Mouse (Mus musculus): Measurements from ENCODE around the gene Tial1.

Gene Tial1

DNA sequence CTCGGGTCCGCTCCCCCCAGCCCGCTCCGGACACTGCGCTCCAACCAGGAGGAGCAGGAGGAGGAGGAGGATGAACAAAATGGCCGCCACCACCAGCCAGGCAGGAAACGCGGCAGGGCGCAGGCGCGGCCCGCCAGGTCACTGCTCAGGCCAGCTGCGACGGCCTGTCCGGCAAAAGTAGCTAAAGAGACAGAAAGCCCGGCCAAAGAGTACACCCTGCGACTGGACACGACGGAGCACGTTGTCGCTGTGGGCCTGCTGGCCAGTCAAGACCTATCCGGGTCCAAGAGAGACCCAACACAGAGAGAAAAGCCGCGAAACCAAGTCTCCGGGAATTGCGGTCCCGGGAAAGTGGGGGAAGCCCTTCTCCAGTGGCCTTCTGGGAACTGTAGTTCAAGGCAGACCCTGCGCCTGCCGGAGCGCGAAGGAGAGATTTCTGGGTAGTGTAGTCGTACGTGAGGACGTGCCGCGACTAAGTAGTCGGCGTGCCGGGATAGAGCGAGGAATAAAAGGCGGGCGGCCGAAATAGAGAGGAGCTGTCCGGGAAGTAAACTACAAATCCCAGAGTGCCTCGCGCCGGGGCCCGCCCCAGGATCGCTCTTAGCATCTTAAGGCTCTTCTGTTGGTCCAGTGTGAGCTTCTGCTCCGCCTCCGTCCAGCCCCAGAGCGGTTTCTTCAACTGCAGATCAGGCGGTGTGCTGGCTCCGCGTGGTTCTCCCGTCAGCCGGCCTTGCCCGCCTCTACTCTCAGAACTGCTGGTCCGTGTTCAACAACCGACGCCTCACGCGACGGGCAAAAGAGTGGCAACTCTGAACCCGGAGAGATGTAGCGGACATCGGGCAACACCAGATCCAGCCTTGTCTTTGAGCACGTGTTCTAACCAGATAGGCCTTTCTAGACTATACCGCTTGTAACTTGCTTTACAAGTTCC is at the start of gene Tial1:
TSS of gene Tial1 (minus strand) at position 433 of the 931 bp plus-strand sequence.
- peak; percentile 97 for DNase-seq (ENCODE audit: low spot score in 2 of 2)

DNA sequence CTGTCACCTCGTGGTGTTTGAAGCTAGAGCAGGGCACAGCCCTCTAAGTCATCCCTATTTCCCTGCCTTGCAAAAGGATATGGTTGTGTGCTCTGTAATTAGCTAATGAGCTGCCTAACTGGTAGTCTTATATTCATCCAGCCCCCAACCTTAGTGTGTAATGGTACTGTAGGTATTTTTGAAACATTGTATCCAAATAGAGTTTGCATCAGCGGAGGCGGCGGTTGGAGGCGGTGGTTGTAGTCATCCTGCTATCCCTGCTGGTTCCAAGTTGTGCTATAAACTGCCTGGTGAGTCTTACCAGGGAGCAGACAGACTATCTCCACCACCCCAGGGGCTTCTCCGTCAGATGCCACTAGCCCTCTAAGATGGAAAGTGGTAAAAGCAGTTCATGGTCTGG is 42.6 kb upstream of the Tial1 start:
- peak; percentile 6 to 25 for DNase-seq (ENCODE audit: low spot score in 2 of 2)

DNA sequence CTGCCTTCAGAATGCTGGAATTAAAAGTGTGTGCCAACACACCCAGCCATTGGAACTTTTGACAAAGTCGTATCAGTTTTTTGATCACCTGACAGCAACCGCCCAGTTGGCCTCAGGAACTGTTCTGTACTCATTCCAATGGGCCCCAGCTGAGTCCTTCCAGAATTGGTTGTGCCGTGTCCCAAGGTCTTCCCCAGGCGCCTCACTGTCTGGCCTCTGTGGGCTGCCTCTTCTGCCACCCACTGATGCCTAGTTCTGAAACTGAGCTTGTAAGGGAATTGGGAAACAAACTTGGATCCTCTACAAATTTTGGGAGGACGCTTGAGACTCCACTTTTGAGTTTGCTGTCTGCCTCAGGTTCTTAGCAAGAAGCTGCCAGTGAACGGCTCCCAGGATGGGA is 38.3 kb upstream of the Tial1 start:
- DNase-seq (ENCODE audit: low spot score in 2 of 2) = no peak

DNA sequence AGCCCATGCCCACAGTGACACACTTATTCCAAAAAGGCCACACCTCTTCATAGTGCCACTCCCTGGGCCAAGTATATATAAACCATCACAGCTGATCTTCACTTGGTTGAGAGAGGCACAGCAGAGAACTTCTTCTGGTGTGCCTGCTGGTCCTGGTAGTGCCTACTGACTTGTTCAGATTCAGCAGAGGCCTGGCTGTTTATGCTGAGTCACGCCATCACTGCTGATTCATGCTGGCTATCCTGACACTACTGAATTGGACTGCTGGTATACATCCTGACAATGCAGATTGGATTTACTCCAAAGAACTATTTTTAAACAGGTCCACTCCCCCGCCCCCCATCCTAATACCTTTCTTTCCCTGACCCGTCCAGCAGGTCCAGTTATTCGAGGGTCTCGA is 33.0 kb upstream of the Tial1 start:
- no peak for DNase-seq (ENCODE audit: low spot score in 2 of 2)

DNA sequence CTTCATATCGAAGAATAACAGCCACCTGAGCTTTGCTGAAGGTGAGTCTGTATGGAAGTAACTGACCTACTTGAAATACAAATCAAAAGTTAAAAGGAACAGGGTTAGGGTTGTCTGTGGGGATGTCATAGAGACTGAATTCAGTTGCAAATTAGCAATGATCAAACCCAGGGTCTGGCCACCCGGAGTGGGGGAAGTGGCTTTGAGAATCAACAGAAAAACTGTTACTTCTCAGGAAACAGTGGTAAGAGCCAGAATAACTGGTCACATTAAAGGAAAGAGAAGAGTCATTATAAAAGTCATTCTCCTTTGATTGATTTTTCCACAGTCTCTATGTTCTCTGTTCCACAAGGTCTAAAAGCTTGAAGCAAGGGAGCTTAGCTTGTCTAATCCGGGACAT is 27.5 kb upstream of the Tial1 start:
- no peak for DNase-seq (ENCODE audit: low spot score in 2 of 2)

DNA sequence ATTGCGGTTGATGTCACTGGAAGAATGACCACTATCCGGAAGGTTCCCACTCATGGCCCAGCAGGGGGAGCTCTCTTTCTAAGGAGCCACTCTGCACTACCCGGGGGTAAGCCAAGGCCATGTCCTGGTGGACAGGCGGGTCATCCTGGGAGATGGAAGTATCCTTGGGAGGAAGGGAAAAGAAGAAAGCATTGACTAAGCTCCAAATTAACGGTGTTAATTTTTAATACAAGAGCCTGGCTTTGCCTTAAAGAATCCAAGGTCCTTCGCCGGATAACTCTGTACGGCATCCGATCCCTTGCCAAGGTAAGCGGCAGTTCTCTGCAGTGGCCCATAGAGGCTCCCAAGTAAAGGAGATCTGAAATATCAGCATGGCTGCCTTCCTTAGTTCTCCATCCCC is 12.8 kb upstream of the Tial1 start:
- DNase-seq (ENCODE audit: low spot score in 2 of 2) = peak; percentile 36 to 55

DNA sequence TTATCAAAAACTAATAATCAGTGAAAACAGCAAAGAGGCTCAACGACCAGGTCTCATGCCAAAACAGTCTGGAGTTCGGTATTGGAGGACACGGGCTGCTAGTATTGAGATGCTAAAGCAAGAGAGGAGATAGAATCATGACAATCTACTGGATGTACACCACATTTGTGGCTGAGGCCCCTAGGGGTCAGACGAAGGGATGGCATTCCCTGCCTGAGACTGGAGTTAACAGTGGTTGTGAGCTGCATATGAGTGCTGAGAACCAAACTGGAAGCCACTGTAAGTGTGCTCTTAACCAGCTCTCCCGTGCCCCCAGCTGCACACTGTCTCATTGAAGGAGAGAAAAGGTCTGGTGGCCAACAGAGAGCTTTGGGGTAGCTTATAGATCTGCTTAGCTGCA is 889 bp upstream of the Tial1 start:
- no peak for DNase-seq (ENCODE audit: low spot score in 2 of 2)

DNA sequence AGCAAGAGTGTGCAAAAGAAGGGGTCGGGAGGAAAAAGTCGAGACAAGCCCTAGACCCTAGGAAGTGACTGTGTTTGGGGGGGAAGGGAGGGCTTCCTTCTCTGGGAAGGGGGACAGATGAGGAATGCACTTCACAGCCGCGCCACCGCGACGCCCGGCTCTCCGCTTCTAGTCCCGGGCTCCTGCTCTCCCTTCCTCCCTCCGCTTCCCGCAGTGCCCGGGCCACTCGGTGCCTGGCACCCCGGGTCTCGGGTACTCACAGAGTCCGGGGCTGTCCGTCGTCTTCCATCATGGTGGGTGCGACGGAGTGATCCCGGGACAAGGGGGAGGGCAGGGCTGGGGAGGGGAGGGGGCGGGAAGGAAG is 670 bp downstream of the Tial1 start:
- peak; percentile 16 to 28 for DNase-seq (ENCODE audit: low spot score in 2 of 2)

DNA sequence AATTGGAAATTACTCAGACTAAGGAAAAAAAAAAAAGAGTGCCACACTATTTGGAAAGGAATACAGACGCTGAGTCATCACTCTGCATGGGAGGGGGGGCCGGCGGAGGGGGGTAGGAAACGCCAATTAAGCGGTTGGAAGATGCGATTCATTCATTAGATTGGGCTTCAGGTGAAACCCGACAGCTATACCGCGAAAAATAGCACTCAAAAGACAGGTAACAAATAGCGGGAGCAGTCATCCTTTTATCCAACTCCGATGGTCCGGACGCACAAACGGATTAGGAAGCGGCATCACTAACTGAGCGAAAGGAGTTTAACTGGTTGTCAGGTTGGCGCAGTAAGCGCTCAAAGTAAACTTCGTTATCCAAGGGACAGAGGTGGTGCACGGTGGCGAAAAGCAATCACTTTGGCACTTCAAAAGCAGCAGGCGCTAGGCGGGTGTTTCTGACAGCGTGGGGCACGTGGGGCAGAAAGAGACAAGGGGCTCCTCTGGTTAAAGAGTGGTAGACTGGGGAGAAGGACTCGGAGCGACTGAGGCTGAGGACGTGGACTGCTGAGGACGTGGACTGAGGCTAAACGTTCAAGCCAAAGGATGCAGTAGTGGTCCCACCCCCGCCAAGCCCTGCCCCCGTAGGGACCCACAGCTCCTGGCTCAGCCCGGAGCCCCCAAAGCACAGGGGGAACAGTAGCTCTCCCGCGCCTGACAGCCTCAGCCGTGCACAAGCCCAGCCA is 1.2 kb downstream of the Tial1 start:
- DNase-seq (ENCODE audit: low spot score in 2 of 2) = peak; percentile 15 to 22

DNA sequence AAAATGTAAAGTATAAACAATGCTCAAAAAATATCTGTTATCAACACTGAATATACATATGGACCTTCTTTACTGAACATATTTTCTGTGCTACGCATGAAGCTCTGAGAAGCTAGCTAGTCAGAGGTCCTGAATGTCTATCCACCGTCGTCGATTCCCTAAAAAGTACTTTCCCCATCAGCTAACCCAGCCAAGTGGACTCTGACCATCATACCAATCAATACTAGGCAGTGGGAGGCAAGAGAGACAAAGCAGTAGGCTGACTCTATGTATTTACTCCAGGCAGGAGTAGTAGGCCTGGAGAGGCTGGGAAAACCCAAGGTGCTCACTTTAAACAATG is 1.8 kb downstream of the Tial1 start:
- no peak for DNase-seq (ENCODE audit: low spot score in 2 of 2)

DNA sequence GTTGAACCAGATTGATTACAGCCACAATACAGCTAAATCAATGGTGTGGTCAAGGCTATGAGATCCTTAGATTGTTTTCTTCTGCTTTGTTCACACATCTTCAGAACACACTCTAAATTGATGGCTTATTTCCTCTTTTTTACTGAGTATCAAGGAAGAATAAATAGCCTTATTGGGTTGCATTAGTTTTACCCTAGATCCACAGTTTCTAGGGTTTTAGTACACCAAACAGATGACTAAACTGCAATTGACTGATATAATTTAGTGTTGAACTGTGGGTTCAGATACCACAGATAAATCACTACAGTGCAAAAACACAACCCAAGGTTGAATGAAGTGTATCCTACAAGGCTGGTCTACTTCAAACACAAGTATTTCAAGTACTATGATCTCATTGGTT is 3.5 kb downstream of the Tial1 start:
- DNase-seq (ENCODE audit: low spot score in 2 of 2) = no peak

DNA sequence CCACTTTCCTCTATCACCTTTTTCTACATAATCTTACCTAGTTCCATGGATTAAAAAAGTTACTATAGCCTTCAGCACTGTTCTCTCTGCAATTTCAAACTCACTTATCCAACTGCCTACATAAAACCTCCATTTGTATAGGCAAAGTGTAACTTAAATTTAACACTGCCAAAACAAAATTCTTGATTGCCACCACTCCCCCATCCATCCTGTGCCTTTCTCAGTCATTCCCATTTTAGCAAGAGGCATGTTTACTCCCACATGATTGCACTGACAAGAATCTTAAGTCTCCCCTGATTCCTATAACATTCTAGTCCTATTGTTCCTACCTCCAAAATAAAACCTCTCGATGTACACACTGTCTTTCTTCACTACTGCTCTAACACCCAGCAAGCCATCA is 8.8 kb downstream of the Tial1 start:
- no peak for DNase-seq (ENCODE audit: low spot score in 2 of 2)

DNA sequence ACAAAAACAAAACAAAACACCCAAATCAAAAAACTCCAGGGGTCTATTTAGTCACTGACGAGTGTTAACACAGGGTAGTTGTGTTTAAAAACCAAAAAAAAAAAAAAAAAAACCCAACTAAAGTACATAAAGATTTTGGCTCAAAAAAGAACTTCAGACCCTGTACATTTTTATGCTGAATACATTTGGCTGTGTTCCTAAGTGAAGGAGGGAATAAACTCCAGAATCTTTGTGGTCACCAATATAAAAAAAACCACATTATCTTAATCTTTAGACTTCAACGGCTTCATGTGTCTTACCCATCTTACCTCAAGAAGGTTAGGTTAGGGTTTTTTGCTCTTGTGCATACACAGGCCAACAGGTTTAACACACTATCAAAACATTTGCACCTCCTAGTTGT is 20.9 kb downstream of the Tial1 start:
- DNase-seq (ENCODE audit: low spot score in 2 of 2) = no peak

DNA sequence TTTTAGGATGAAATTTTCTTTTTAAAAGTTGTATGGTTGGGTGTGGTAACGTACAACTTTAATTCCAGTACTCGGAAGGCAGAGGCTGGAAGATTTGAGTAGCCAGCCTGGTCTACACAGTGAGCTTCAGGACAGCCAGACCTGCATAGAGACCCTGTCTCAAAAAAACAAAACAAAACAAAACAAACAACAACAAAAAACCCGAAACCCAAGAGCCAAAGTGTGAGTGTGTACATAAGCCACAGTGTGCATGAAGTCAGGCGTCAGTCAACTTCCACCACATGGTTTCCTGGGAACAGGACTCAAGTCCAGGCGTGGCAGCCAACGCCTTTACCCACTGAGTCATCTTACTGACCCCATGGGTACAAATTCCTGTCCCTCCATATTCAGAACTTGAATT is 22.3 kb downstream of the Tial1 start:
- DNase-seq (ENCODE audit: low spot score in 2 of 2) = no peak

DNA sequence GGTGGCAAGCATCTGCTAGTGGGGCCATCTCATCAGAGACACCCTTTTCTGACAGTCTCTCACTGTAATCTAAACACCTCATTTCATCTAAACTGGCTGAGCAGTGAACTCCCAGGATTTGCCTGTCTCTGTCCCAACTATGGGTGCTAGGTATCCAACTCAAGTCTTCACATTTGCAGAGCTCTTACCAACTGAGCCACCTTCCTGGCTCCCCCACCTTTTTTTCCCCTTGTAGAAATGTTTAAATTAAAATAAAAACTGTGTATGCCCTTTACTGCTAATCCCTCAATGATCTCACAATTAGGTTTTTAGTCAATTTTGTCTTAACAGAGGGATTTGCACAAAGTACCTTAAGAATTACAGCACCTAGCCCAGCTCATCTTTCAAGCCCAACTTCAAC is 23.4 kb downstream of the Tial1 start:
- DNase-seq (ENCODE audit: low spot score in 2 of 2) = no peak

DNA sequence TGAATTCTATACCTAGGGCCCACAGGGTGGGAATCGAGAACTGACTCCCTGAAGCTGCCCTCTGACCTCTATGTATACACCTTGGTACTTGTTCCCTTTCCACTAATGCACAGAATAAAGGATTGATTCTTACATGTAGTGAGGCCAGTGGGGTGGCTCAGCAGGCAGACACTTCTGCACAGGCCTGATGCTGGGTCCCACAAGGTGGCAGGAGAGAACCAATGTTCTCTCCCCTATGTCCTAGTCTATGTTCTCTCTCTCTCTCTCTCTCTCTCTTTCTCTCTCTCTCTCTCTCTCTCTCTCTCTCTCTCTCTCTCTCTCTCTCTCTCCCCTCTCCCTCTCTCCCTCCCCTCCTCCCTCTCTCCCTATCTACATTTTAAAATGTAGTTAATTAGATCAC is 28.3 kb downstream of the Tial1 start:
- no peak for DNase-seq (ENCODE audit: low spot score in 2 of 2)

DNA sequence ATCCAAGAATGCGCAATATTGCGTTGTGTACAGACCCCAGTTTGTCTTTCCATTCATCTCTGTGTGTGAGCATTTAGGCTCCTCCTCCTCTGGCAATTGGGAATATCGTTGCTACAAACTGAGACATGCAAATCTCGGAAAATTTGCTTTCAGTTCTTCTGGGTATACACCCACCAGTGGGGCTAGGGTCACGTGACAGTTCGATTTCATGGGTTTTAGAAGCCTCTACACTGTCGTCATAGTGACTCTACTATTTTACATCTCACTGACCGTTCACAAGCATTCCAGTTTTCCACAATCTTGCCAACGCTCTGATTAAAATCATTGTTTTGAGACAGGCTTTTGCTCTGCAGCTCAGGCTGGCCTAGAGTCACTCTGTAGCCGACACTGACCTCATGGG is 28.9 kb downstream of the Tial1 start:
- DNase-seq (ENCODE audit: low spot score in 2 of 2) = no peak

DNA sequence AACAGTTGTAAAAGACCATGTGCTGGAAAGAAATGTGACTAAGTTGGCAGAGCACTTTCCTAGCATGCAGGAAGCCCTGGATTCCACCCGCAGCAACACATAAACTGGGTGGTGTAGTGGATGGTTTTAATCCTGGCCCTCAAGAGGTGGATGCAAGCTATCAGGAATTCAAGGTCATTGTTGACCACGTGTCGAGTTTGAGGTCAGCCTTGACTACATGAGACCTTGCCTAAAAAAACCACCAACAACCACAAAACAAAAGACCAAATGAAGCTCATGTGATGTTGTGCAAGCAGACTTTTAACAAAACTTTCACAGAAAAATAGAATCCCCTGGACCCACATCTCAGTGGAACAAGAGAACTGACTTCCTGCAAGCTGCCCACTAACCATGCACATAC is 39.0 kb downstream of the Tial1 start:
- no peak for DNase-seq (ENCODE audit: low spot score in 2 of 2)

DNA sequence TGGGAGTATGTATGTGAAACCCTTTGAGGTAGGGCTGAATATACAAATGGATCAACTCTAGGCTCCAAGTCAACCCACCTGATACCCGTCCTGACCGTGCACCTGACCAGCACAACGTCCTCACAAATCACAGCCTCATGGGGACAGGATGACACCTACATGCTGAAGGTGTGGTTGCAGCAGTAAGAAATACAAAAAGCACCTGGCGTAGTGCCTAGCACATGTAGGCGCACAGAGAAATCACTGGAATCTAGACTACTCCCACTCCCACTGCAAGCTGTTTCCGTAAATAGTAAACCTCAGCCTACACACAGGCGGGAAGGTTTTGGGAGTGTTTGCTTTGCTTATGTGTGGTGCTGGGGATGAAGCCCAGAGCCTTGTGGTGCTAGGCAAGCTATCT is 39.8 kb downstream of the Tial1 start:
- DNase-seq (ENCODE audit: low spot score in 2 of 2) = no peak

DNA sequence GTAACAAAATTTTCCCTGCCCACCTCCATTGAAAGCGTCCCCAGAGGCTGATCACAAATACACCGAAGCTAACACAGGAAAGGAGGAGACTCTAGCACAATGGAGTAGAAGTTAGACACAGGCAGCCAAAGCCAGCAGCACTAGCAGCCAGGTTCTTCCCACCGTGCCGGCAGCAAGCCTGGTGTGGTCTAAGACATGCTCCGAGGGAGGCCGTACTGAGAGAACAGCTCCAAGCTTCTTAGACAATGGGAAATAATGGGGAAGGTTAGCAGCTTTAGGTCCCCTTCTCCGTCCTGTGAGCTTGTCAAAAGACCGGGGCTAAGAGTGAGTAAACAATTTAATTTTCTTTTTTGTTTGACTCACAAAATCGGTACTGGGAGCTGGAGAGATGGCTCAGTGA is 41.8 kb downstream of the Tial1 start:
- DNase-seq (ENCODE audit: low spot score in 2 of 2) = no peak

DNA sequence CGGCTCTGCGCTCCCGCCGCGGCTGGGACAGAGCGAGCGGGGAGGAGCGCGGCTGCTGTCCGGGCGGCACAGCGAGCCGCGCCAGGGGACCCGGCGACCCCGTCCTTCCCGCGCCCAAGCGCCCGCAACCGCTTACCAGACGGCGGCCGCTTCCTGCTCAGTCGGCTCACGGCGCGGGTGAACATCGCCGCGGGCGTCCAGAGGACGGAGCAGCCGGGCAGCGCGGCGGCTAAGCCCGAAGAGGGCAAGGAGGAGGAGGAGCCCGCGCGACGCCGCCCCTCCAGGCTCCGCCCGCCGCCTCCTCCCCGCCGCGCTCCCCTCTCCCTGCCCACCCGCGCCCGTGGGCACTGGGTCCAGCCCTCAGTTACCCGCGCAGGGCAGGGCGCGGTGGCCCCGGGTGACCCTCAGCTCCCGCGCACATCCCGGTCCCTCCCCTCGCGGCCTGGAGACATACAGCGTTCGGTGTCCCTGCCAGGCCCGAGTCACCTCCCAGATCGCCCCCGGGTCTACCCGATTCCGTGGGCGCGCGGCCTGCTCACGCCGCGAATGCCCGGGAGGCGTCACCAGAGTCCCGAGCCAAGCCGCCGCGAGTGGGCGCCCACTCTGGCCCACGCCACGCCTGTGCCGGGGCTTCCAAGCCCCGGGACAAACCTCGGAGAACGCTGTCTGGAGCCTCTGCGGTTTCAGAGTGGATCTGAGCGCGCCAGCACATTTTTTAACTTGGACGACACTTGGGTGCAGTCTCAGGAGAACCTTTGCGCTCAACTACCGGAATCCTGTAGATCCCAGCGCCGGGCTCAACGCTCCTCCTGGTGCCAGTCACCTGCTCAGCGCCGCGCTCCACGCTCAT is 43.4 kb downstream of the Tial1 start, which contains the start of gene Rgs10:
TSS of gene Rgs10 (minus strand) at position 829 of the 850 bp plus-strand sequence.
- peak; percentile 12 to 21 for DNase-seq (ENCODE audit: low spot score in 2 of 2)

DNA sequence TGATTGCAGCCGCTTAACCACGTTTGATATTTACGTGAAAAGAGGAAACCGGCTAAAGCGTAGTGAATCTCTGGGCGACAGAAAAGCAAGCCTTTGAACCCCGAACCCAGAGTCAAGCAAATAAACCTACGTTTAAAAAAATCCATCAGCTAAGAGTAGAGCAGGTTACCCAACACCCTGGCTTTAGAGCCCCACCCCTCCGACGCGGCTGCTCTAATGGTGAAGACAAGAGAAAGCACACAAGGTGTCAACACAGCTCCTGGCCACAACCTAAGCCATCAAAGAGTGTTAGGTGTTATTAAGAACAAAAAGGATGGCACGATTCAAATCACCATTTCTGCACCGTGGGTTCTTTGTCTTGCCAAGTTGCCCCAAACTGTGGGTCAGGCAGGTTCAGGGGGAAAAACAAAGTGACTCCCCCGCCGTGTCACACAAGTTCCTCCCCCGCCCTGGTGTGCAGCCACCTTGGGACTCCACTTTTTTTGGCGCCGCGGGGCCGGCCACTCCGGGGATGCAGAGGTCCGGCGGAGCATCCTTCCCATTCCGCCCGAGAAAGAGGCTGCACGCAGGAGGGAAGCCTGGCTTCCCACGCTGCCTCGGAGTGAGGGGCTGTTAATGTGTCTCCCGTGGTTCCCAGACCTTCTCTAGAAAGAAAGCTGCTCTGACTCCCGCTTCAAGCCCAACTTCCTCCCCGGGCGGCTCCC is 44.1 kb downstream of the Tial1 start:
- DNase-seq (ENCODE audit: low spot score in 2 of 2) = no peak

Data from frontal cortex, postnatal 25 days (tissue).